Mouse (Mus musculus): Measurements from ENCODE around the gene Col18a1. TPM values are rescaled to one million over a fixed set of nuclear protein-coding genes. Genes with fewer than 3 reads are reported as not detected.

Gene Col18a1
- polyA plus RNA-seq (2012; ENCODE audit: insufficient read depth, insufficient read length, missing spikeins) = 8.5 and 11.3 TPM in 2 replicates

DNA sequence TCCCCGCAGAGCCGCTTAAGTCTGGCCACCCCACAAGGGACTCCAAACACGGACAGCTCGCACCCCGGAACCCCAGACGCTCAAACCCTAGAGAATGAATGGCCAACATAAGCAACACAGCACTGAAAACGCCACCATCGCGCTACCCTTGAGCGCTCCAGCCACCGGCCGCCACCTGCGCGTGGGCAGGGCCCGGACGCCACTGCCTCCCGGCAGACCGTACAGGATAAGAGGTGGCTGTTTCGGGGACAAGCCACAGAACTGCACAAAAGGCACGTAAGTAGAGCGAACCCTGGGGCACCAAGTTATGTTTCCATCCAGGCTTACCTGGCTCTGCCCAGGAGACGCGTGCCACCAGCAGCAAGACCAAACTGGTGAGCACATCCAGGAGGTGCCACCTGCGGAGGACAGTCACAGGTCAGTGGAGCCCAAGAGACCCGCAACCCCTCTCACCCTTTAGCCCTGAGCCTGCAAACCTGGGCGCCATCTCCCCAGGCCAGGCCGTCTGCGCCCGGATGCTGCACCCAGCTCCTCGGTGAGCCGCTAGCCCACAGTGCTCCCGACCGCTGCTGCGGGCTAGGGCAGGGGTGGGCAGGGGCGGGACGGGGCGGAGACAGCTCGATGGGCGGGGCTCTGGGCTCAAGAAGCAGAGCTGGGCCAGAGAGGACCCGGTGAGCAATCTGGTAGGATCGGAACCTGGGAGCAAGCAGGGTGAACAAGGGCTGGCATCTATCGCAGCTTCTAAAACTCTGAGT, at the start of gene Col18a1:
Col18a1 (minus strand) TSS at position 586 of the 755 bp plus-strand sequence.
- peak within 1 kb of the TSS; percentile 43 for H3K4me3 ChIP-seq (ENCODE audit: insufficient read depth, low read depth, low read length)
- H3K27ac ChIP-seq (replicated peaks; ENCODE audit: low read depth, low read length) = no peak within 1 kb of the TSS
- H3K4me1 ChIP-seq (ENCODE audit: control insufficient read depth, insufficient read depth, insufficient read length, low read length) = 0 out of 2 replicates have a peak, but pooled peaks cover 3% of the 10 kb centered on the region

DNA sequence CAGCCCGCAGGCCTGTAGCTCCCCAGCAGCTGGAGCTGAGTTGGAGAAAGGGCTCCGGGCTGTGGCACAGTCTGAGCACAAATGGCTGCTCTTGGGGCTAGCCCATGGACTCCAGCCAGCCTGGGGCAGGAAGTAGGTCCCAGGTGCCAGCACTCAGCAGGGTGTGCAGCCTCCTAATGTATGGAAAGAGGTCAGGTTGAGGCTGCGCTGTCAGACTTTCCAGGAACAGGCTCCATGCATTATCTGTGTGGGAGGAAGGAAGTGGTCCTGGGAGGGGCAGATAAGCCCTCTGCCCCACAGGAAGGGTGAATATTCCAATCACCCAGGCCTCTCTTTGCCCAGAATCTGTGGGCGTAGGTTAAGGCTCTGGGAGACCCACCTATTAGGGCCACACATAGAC, 49.3 kb upstream of the Col18a1 start:
- no peak overlapping the region for H3K27ac ChIP-seq (replicated peaks; ENCODE audit: low read depth, low read length)
- peaks cover 13% of the 10 kb centered on the region for H3K4me1 ChIP-seq (ENCODE audit: control insufficient read depth, insufficient read depth, insufficient read length, low read length)
- no peak overlapping the region for H3K4me3 ChIP-seq (ENCODE audit: insufficient read depth, low read depth, low read length)

DNA sequence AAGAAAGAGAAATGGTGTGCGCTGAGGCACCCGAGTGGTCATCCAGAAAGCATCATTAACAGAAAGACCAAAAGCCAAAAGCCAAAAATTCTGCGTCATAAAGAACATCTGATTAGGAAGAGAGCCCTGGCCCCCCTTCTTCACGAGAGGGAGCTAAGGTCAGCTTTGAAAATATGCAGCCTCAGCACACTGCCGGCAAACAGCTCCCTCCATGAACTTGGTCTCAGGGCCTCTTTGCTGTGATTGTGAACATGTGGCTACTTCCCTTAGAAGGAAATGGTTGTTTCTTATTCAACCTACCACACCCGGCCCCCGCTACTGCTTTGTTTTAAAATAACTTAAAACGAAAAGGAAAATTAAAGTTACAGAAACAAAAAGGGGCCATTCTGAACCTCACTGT, 48.2 kb upstream of the Col18a1 start:
- peaks cover 14% of the 10 kb centered on the region for H3K4me1 ChIP-seq (ENCODE audit: control insufficient read depth, insufficient read depth, insufficient read length, low read length)
- no peak overlapping the region for H3K4me3 ChIP-seq (ENCODE audit: insufficient read depth, low read depth, low read length)
- H3K27ac ChIP-seq (replicated peaks; ENCODE audit: low read depth, low read length) = peak overlapping the region; percentile 24; the same call in 1 of the 2 replicates

DNA sequence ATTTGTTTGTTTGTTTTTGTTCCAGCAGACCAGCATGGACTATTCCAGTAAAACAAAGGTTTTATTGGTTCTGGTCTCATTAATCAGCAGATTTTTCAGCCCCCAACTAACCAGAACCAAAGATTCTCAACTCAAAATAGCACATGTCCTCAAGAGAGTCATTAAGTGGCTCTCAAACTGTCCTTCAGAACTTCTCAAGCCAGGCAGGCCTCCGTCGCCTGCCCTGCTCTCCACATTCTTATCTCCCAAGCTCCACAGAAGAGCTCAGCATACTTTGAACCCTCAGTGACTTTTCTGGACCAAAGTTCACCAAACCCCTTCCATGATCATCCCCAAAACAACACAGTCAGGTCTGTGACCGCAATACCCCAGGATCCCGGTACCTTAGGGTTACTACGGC, 47.1 kb upstream of the Col18a1 start:
- Histone ChIP-seq H3K4me1 (ENCODE audit: control insufficient read depth, insufficient read depth, insufficient read length, low read length) (peaks cover 17% of the 10 kb centered on the region), H3K4me3 (ENCODE audit: insufficient read depth, low read depth, low read length) (no peak overlapping the region), H3K27ac (replicated peaks; ENCODE audit: low read depth, low read length) (no peak overlapping the region)

DNA sequence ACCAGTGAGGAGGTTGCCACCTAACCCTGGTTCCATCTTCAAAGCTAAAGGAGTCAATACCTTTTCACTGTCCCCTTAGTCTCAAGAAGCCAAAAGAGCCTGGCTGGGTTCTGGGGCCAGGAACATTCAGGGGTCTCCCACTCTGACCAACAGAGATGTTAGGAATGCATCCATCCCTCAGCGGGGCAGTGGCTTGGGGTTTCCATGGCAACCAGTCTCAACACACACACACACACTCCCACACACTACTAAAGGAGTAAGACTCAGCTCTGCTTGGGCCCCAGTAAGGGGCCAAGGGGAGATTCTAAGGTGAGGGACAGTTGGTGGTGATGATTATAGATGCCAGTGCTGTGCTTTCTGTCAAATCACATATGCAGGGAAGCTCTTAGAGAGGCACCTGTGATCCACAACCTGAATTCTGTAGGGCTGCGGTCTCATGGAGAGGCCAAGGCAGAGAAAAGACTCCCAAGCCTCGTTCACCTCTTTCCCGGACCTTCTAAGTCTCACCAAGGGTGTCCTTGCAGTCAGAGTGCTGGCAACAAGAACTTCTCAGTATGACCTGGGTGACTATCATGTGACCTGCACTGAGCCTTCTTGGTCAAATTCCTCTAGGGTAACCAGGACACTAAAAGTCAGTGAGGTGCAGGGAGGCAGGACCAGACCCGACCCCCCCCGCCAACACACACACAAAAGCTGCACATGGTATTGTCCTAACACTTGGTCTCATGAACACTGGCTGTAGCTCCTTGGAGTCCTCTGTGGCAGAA, 46.2 kb upstream of the Col18a1 start:
- Histone ChIP-seq H3K4me1 (ENCODE audit: control insufficient read depth, insufficient read depth, insufficient read length, low read length) (peaks cover 17% of the 10 kb centered on the region), H3K4me3 (ENCODE audit: insufficient read depth, low read depth, low read length) (no peak overlapping the region), H3K27ac (replicated peaks; ENCODE audit: low read depth, low read length) (no peak overlapping the region)

DNA sequence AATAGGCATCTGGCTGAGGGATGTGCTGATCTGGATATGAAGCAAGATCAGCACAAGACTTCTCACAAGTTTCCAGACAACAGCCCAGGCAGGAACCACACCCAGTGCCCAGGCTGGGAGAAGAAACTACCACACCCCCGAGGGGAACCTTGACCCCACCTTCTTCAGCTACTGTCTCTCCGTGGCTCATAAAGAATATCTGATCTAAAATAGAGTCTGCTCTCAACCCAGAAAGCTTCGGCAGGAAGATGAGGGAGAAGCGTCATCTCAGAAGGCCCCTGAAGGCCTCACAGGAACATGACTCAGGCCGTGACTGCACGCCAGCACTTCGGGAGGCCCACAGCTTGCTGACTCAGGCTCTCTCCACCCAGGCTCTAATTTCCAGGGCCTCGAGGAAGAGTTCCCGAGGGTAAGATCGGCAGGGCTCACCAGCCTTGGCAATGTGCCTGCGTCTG, 44.8 kb upstream of the Col18a1 start:
- Histone ChIP-seq H3K4me1 (ENCODE audit: control insufficient read depth, insufficient read depth, insufficient read length, low read length) (peaks cover 25% of the 10 kb centered on the region), H3K4me3 (ENCODE audit: insufficient read depth, low read depth, low read length) (no peak overlapping the region), H3K27ac (replicated peaks; ENCODE audit: low read depth, low read length) (peak overlapping the region; percentile 77)

DNA sequence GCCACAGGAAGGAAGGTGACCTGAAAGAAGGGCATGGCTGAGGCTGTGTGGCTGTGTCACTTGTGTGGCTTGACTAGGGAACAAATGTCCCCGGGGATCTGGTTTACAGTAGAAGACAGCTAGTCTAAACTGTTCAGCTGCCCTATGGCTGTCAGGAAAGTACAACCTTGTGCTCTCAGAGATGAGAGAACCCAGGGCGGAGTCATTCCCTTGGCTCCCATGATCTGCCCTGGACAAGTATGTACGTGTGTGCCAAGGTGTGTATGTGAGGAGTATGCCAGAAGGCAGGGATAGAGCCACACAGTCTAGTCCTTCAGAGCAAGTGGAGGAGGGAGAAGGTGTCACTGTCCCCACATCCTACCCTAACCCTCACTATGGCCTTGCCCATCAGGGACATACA, 44.3 kb upstream of the Col18a1 start:
- peak overlapping the region; percentile 77 for H3K27ac ChIP-seq (replicated peaks; ENCODE audit: low read depth, low read length)
- H3K4me1 ChIP-seq (ENCODE audit: control insufficient read depth, insufficient read depth, insufficient read length, low read length) = peaks cover 23% of the 10 kb centered on the region
- no peak overlapping the region for H3K4me3 ChIP-seq (ENCODE audit: insufficient read depth, low read depth, low read length)

DNA sequence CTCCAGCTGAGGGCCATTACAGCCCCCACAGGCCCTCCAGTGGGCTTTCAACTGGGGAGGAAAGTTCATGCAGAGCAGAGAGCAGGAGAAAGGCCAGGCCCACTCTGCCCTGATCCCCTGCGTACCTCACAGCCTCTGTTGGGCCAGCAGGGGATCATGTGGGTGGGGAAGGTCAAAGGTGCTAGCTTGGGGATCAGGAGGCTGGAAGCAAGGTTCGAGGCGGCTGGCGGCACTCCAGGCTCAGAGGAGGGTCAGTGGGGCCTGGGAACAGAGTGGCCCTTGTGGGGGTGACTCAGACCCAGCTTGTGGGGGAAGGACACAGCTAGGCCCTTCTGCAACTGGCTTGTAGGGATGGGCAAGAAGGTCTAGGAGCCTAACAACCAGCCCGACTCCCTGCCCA, 42.9 kb upstream of the Col18a1 start:
- H3K4me3 ChIP-seq (ENCODE audit: insufficient read depth, low read depth, low read length) = no peak overlapping the region
- H3K27ac ChIP-seq (replicated peaks; ENCODE audit: low read depth, low read length) = no peak overlapping the region

DNA sequence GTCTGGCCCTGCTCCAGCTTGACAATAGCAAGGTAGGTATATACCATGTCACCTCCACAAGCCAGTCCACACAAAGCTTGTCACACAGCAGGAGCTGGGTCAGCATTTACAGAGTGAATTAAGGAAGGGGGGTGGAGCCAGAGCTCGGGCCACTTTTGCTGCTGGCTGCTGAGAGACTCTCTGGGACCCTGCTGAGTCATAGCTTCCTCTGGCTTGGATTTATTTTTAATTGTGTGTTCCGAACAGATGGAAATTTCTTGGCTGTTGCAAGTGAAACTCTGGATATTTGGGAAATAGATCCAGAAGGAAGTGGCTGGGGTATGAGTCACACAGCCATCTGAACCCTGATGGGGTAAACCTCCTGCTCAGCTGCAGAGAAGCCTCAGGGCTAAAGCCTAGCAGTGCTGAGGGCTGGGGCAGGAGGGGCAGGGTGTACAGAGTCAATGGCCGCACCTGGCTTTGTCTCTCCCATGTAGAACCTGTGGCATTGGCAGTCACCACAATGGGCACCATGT, 40.3 kb upstream of the Col18a1 start:
- Histone ChIP-seq H3K27ac (replicated peaks; ENCODE audit: low read depth, low read length) (peak overlapping the region; percentile 68), H3K4me3 (ENCODE audit: insufficient read depth, low read depth, low read length) (no peak overlapping the region), H3K4me1 (ENCODE audit: control insufficient read depth, insufficient read depth, insufficient read length, low read length) (peaks cover 17% of the 10 kb centered on the region)

More for the DNA sequence above, 42.9 kb upstream of the Col18a1 start:
- peaks cover 17% of the 10 kb centered on the region for H3K4me1 ChIP-seq (ENCODE audit: control insufficient read depth, insufficient read depth, insufficient read length, low read length)

DNA sequence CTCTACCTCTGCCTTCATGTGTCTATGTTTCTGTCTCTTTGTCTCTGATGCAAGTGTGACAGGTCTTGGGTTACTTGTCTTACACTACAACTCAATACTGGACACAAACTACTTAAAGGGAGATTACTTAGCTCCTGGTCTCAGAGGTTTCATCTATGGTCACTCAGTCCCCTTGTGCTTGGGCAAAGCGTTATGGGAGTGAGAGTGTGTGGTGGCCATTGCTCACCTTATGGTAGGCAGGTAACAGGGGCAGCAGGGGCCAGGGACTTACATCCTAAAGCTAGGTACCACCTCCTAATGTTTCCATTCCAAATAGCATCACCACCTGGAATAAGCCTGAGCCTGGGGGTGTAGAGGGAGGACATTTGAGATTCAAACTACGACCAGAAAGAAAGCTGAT, 39.8 kb upstream of the Col18a1 start:
- Histone ChIP-seq H3K4me1 (ENCODE audit: control insufficient read depth, insufficient read depth, insufficient read length, low read length) (peaks cover 17% of the 10 kb centered on the region), H3K27ac (replicated peaks; ENCODE audit: low read depth, low read length) (peak overlapping the region; percentile 23)

DNA sequence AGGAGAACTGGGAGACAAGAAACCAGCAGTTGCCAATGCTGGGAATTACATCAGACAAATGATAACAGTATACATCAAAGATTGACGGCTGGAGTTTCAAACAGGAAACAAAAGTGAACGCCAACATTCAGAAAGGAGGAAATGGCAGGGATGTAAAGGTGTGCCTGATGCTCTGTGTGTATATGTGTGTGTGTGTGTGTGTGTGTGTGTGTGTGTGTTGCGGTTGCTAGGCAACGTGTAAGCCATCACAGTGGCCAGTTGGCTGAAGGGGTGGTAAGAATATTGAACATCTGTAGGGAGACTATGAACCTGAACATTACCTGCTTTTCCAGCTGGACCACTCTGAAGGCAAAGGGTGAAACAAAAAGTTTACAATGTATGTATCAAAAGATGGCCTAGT, 37.6 kb upstream of the Col18a1 start:
- H3K4me3 ChIP-seq (ENCODE audit: insufficient read depth, low read depth, low read length) = no peak overlapping the region
- H3K27ac ChIP-seq (replicated peaks; ENCODE audit: low read depth, low read length) = no peak overlapping the region
- peaks cover 14% of the 10 kb centered on the region; the same call in 1 of the 2 replicates for H3K4me1 ChIP-seq (ENCODE audit: control insufficient read depth, insufficient read depth, insufficient read length, low read length)

More for the DNA sequence above, 39.8 kb upstream of the Col18a1 start:
- no peak overlapping the region for H3K4me3 ChIP-seq (ENCODE audit: insufficient read depth, low read depth, low read length)

DNA sequence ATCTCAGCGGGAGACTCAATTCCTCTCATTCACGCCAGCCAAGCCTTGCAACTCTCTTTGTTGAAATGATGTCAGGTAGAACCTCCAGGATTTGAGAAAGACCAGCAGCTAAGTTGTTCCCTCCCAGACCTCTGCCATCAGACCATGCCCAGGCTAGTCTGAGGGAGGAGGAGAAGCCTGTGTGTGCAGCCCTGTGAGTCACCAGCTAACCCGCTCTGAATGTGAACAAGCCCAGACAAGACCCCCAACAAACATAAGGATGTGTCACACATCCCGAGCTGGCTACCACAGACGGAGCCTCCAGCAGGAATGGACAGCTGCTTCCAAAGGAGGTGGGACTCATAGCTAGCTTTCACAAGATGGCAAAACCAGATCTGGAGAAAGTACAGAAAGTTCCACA, 35.6 kb upstream of the Col18a1 start:
- peaks cover 4% of the 10 kb centered on the region; the same call in 1 of the 2 replicates for H3K4me1 ChIP-seq (ENCODE audit: control insufficient read depth, insufficient read depth, insufficient read length, low read length)

DNA sequence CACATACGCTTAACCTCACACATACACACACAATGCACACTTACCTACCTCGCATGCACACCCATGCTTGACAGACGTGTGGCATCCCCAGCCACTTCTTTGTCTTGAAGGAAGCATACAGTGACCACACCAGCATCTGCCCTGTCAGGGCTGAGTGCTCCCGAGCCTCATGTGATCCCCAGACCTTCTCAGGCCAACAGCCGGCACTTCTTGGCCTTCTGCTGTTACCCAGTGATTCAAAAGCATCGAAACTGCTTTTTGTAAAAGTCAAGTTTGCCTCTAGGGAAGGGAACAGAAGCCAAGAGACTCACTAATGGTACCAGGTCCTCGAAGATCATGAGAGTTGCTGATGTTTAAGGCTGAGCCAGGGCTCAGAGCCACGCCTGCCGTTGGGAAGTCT, 33.9 kb upstream of the Col18a1 start:
- H3K4me3 ChIP-seq (ENCODE audit: insufficient read depth, low read depth, low read length) = no peak overlapping the region
- no peak overlapping the region for H3K27ac ChIP-seq (replicated peaks; ENCODE audit: low read depth, low read length)
- H3K4me1 ChIP-seq (ENCODE audit: control insufficient read depth, insufficient read depth, insufficient read length, low read length) = peaks cover 2% of the 10 kb centered on the region; the same call in 1 of the 2 replicates

More for the DNA sequence above, 35.6 kb upstream of the Col18a1 start:
- H3K27ac ChIP-seq (replicated peaks; ENCODE audit: low read depth, low read length) = no peak overlapping the region
- H3K4me3 ChIP-seq (ENCODE audit: insufficient read depth, low read depth, low read length) = no peak overlapping the region

DNA sequence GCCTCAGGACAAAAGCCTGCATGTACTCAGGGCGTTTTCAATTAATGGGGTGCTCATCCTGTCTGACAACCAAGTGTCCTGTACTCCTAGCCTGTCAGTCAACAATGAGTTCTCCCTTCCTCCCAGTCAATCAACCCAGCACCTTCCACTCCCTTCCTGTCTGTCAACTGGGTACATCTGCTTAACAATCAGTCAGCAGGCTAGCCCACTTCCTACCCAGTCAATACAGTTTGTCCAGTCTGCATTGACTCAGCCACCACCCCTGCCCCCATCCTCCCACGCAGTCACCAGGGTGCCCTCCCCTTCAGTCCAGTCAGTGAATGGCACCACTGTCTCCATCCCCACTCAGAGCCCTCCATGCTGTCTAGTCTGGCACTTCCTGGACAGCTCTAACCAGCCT, 32.9 kb upstream of the Col18a1 start:
- Histone ChIP-seq H3K27ac (replicated peaks; ENCODE audit: low read depth, low read length) (no peak overlapping the region), H3K4me3 (ENCODE audit: insufficient read depth, low read depth, low read length) (no peak overlapping the region), H3K4me1 (ENCODE audit: control insufficient read depth, insufficient read depth, insufficient read length, low read length) (peaks cover 2% of the 10 kb centered on the region; the same call in 1 of the 2 replicates)

DNA sequence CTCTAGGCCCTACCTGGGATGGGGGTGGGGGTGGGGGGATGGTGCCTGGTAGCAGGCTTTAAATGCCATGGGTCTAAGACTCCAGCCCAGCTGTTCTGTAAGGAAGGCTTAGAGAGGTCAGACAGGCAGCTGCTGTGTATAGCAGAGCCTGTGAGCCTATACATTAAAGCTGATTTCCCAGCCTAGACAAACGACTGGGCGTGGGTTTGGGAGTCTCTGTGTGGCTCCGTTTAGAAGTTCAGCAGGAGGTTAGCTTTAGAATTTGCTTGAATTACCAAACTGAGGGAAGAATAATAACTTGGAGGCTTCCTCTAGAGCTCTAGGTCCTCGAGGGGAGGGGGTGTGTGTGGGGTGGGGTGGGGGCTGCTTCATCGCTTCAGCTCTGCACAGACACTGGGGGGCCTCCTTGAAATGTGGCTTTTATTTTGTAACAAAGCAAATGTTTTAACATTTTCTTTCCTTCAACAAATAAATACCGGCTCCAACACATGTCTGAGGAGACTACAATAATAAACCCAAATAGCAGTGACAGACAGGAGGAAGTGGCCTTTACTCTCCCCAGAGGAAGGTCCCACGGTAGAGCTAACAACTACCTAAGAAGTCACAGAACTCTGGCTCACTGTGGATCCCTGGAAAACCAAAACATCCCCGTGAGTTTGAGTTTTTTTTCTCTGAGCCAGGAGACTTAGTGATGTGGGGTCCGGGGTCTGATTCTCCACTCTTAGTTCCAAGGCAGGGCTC, 31.3 kb upstream of the Col18a1 start:
- H3K4me3 ChIP-seq (ENCODE audit: insufficient read depth, low read depth, low read length) = no peak overlapping the region
- no peak overlapping the region for H3K27ac ChIP-seq (replicated peaks; ENCODE audit: low read depth, low read length)
- peaks cover 2% of the 10 kb centered on the region; the same call in 1 of the 2 replicates for H3K4me1 ChIP-seq (ENCODE audit: control insufficient read depth, insufficient read depth, insufficient read length, low read length)

All from brown adipose tissue, adult 24 weeks (tissue).